Mouse (Mus musculus): ENCODE results near the gene Nms.
A peak's percentile ranks its signal among the peaks of the same experiment; 100 is the strongest.

Nms gene

DNA sequence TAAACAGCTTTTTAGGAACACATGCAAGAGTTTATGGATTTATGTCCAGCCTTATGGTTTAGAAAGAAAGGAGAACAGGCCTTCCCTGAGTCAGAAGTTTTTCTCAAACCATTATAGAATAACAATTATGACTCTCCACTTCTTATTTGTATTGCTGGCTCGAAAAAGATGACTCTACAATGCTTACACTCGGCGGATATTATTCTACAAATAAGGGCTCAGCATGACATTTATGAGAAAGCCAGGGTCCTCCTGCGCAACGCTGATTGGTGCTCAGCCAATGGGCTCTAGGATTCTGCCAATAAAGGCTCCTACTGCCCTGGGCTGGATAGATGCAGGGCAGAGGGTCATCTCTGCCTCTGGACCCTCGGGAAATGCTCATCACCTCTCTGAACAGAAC is at the start of gene Nms:
Gene Nms (plus strand): TSS at position 301 of the 400 bp plus-strand sequence.
- DNase-seq = no peak

DNA sequence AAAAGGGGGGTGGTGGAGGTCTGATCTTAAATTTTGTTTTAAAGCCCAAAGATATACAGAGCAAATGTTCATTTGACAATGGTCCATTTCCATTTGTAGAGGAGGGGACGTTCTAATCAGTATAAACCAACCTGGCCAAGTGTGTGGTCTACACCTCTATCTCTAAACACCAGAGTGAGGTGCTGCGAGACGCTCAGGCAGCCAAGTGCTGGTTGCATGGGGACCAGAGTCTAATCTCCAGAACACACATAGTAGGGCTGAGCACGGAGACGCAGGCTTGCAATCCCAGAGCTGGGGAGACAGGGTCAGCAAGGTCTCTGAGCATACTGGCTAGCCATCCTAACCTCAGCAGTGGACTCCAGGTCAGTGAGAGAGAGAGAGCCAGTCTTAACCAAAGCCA is 47.5 kb upstream of the Nms start:
- no peak for DNase-seq

DNA sequence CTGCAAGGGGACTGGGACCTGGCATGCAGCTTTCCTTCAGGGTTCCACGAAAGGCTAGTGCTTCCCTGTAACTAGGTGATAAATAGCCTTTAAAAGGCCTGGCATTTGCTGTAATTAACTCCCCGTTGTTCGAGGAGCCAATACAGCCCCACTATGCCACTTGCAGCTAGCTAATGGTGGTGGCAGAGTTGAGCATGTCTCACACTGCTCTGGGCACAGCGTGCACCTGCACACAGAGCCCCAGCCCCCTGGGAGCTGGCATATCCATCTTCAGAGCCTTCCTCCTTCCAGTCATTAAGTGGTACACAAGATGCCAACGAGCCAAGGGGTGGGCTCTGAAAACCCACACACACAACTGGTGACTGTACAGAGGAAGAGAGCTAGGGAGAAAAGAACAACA is 45.9 kb upstream of the Nms start:
- no peak for DNase-seq

DNA sequence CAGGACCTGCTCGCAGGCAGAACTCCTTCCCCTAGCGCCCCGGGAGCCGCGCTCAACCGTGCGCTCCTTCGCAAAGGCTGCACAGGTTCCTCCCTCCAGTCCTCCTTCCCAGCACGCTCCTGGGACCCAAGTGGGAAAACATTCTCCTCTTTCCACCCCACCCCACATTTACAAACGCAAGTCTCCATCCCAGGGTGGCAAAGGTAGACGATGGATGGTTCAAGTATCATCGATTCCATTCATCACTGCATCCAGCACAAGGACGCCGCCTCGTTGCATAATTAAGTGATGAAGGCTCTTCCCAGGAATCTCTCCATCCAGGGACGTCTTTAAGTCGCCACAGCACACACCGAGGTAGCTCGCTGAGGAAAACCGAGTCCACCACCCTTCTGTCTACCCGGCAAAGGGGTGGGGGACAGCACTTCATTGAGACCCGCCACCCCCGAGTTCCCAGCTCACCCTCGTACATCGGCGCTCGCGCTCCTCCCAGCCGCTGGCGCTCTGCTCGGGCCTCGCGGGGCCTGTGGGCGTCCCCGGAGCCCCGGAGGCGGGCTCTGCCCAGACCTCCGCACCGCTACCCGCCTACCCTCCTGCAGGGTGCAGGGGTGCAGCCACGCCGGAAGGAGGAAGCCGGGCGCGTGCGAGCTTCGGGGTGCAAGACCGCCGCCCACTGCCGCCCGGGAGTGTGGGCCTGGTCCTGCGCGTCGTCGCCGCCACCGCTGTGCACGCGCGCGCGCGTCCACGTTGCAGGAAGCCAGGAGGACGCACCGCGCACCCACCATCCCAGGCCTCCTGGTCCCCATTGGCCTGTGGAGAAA is 41.3 kb upstream of the Nms start, which contains the start of gene Chst10:
Gene Chst10 (minus strand): TSS at position 731 of the 818 bp plus-strand sequence.
- peak; percentile 87 to 92 for DNase-seq

DNA sequence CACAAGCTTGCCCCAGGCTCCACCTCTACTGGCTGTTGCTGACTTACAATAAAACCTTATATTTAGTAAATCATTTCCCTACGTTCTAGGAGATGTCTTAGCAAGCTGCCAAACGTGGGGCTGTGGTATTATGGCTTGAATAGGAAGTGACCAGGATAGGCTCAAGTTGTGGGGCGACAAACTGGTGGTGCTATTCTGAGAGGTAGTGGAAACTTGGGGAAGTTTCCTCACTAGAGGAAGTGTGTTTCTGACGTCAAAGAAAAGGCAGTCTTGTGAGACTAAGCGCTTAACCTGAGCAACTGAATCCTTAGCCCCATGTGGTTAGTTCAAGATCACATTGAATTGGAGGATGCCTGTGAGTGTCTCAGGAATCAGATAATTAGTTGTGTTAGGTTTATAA is 36.4 kb upstream of the Nms start:
- no peak for DNase-seq

DNA sequence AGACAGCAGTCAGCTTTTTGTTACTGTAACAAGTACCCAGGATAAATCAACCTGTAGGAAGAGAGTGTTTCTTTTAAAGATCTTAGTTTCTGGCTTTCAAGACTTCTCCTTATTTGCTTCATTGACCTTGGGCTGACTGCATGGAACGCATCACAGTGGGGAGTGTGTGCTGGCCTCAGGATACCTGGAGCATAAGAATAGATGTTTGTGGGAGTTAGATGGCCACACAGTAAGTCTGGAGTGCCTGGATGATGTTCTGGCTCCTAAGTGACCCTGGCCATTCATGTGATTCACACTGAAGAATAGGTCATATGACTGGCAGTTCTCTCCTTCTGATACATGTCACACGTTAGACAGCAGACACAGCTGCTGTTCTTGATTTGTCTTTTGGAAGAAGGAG is 35.0 kb upstream of the Nms start:
- DNase-seq = no peak

DNA sequence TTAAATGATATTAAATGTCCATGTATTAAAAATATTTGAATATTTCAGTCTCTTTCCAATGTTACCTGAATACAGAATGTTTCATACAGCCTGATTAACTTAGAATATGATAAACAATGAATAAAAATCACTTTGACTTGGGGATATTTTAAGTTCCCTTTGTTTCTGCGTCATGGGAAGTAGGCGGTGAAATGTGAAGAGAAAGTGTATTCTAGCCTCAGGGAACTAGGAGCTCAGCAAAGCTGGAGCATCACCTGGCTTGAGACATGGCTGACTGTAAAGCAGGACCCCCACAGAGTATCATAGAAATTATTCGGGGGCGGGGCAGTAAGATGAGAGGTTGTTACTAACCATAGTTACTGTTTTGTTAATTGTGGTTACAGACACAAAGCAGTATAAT is 10.0 kb upstream of the Nms start:
- DNase-seq = no peak

DNA sequence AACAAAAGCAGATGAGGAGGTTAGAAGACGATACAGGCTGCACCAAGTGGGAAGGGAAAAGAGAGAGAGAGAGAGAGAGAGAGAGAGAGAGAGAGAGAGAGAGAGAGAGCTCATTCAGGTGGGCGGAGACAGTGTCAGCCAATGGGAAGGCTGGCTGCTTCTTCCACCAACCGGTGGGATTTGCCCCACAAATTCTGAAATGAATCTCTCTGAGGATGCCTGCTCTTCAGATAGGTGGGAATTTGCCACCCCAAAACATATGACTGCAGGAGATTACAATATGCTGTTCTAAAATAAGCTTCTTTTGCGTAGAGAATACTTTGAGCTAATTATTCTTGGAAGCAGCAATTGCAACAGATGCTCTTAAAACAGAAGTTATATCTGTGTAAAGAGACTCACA is 9.5 kb upstream of the Nms start:
- no peak for DNase-seq

DNA sequence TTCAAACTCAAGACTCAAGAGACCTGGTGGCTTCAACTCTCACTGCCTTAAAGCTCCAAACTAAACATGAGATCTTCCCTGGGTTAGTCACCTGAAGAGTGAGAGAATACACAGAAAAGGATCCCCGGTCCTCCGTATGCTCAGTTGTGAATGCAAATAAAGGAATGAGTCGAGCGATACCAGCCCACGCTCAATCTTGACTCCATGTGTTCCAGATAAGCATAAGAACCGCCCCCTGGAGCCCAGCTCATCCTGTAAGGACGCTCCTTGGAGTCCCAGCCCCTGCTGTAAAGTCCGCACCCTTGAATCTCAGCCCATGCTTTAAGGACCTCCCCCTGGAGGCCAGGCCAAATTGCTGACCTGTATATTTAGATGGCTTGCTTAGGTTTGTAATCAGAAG is 8.2 kb upstream of the Nms start:
- no peak for DNase-seq

DNA sequence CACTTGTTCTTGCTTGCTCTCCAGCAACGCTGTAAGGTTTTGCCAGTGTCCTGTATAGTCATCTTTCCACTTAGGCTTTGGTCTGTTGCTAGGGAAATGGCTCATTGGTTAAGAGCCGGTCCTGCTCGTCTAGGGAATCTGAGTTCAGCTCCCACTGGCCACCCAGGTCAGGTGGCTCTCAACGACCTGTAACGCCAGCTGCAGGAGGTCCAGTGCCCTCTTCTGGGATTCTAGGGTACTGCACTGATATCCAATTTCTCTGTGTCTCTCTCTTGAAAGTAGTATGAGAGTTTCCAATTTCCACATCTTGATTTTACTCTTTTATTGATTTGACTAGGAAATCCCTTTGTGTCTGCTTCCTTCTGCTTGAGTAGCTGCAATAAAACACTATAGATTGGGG is 4.3 kb upstream of the Nms start:
- DNase-seq = peak; percentile 54 to 71

DNA sequence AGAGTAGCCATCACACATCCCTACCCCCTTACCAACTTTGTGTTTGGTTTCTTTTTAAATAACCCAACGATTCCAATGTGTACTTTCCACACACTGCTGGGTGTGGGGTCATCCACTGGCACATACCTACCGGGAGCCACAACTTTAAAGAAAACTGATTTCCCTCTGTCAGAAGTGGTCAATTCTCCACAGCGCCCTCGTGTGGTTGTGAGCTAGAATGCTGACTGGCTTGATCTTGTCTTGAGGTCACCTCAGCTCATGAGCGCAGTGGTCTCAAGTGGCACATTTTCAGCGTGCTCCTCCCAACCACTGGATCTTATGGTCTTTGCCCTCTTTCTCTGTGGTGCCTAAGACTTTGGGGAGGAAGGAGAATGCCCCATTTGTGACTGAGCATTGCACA is 2.2 kb upstream of the Nms start:
- DNase-seq = peak; percentile 65 to 69

DNA sequence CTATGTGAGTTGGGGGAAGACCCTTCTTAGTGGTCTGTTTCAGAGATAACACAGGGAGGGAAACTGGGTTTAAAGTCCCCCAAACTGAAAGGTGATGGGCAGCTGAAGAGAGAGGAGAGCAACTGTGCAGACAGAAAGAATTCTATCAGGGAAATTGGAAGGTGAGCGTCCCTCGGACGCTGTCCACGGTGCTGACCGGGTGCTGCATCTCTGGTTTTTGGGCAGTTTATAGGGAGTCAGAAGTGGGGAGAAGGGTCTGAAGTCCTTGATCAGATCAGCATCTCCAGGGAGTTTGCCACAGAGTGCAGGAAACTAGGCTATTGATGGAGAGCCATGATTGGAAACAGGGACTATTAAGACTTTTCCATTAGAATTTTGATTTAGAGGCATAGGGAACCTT is 659 bp downstream of the Nms start:
- no peak for DNase-seq

DNA sequence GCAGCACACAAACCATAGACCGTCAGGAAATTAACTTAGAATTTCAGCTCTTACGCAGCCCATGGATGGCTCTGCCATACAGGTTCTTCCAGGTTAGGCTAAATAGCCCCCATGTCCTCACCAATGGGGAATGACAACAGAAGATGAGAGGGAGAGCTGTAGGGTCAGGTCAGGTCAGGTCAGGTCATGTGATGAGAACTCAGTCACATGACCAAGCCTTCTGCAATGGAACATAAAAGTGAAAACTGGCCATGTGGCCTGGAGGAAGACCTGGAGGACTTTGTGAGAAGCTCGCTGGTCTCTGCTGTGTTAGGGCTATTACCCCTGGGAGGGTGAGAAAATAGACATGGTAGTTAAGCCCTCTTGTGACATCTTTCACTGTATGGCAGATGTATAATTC is 17.5 kb downstream of the Nms start:
- no peak for DNase-seq

DNA sequence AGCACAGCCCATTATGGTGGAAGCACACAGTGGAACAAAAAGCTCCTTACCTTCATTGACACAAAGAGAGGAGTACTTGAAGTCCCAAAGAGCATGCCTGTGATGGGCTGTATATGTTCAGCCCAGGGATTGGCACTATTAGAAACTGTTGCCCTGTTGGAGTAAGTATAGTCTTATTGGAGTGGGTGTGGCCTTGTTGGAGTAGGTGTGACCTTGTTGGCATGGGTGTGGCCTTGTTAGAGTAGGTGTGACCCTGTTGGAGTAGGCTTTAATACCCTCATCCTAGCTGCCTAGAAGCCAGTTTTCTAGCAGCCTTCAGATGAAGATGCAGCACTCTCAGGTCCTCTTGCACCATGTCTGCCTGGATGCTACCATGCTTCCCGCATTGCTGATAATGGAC is 30.2 kb downstream of the Nms start:
- DNase-seq = no peak

DNA sequence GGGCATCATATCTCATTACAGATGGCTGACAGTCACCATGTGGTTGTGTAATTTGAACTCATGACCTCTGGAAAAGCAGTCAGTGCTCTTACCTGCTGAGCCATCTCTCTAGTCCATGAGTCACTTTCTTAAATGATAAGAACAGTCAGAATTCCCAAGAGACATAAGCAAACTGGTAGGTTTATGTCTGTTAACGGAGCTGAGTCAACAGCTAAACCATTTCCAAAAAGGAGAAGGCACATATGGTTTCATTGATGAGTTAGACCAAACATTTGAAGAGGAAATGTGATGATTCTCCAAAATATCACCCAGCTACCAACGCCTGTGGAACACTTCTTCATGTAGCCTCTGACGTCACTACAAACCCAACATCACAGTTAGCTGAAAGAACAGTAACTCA is 32.8 kb downstream of the Nms start:
- no peak for DNase-seq

DNA sequence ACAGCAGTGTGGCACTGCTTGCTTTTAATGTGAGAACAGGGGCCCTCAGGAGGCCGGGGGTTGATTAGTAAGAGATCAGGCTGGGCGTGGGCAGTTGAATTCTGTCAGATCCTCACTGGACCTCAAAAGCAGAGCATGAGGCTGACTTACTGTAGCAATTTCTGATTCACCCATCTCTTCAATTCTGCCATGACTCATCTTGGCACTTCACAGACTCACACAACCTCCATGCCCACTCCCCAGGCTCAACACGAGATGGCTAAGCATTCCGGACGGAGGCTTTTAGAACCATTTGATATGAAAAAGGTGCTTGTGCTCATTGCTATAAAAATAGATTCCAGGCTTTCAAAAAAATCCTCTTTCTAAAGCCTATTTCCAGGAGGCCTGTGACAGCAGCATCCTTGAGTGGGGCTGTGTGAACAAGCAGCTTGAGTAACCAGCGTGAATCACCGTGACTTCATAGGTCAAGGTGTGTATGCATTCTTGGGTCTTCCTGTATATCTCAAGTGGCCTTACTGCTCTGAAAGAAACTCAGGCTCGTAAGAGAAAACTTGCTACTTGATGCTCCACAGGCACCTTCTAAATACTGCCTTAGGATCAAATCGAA is 34.1 kb downstream of the Nms start:
- DNase-seq = no peak

DNA sequence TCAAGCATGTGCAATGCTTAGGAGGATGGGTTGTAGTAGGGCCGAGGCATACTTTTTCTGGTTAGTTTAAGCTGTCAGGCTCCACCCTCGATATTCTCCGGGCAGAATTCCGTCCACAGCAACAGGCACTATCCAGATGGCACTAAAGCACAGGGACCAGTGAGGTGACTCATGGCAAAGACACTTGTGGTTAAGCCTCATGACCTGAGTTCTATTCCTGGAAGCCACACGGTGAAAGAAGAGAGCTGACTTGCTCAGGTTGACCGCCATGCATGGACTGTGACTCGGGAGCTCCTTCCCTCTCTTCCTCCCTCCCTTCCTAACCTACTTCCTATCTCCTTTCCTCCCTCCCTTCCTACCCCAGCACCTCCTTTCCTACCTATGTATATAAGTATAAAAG is 41.0 kb downstream of the Nms start:
- DNase-seq = no peak

DNA sequence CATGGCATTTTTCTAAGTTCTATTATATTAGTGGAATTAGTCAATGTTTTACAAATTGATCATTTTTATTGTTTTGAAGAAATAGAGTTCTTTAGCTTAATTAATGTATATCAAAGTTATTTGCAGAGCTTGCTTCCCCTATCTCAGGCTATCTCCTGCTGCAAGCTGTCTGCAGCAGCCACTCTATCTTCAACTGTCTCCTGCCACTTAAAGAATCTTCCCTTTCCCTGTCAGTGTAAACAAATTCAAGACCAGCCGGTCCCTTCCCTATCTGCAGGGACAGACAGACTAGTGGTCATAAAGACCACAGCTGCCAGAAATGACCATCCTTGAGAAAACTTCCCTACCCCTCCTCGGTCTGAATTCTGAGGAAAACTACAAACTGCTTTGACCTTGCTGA is 44.9 kb downstream of the Nms start:
- no peak for DNase-seq

DNA sequence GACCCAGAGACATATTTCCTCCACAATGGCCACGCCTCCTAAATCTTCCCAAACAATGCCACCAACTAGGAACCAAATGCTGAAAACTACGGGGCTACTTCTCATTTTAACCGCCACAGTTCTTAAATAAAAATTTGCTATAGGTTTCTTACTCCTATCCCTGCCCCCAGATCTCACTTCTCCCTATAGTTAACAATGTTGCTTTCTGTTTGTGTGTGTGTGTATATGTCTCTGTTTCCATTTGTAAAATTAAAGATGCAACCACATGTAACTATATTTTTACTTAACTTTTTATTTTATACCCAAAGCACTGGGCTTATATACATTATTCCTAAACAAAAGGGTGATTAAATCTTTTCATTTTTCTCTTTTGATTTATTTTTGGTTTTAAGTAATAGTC is 46.4 kb downstream of the Nms start, which contains the start of gene Pdcl3:
Gene Pdcl3 (plus strand): TSS at position 301 of the 400 bp plus-strand sequence.
- DNase-seq = no peak

DNA sequence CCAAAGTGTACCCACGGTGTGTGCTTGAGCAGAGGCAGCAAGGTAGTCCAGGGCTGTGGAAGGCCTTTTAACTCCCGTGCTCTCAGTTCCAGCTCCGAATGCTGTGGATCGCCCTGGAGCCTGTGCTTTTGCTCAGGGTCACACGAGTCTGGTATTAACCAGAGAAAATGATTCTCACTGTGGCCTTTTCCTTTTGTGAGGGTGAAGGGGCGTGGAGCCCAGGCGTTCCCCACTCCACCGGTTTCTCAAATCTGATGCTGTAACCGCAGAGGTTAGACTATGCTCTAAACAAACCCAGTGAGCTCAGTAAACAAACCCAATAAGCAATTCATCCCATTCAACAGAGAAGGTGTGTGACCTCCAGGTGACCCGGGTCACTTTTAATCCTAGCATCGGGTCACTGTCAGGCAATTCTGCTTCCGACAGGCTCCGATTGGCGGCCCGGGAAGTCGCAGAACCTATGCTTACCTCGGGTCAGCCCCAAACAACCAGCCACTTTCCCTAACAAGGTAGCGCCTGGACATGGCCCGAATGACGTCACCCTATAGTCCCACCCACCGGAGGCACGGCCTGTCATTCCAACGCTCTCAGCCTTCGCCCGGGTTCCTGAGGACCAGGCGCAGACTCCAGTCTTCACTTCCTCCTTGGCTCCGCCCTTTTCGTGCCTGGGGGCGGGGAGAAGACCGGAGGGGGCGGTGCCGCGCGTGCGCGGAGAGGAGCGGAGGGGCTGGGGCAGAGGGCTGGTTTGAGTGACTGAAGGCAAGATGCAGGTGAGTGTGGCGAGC is 48.3 kb downstream of the Nms start:
- peak; percentile 97 to 98 for DNase-seq

DNA sequence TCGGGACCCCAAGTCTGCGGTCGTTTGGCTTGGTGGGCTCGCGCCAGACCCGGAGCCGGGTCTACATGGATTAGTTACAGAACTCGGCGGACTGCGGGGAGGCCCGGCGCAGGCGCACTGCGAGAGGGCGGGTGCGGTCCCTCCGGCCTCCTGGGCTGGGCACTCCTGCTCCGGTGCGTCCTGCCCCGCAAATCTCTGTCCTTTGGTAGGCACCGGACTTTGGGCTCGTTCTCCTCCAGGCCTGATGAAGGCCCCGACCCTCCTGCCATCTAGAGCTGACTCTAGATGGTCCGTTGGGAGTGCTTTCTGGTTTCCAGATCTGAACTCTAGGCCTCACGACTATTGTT is 48.9 kb downstream of the Nms start:
- no peak for DNase-seq

DNA sequence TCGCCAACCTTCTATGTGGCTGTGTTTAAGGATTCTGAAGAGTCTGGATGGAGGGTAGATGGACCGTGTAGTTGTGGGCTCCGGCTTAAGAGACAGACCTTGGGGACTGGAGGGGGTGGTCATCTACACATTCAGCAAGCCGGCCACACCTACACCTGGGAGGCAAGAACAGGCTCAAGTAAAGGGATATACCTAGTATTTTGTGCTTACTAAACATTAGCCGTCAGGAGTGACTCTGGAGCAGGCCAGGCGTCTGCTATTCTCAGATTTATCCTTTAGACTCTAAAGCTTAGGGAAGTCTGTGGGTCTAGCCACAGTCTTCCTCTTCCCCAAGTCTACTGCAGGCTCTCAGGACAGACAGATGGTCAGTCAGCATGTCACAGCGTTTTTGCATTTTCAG is 49.4 kb downstream of the Nms start:
- DNase-seq = no peak

DNA sequence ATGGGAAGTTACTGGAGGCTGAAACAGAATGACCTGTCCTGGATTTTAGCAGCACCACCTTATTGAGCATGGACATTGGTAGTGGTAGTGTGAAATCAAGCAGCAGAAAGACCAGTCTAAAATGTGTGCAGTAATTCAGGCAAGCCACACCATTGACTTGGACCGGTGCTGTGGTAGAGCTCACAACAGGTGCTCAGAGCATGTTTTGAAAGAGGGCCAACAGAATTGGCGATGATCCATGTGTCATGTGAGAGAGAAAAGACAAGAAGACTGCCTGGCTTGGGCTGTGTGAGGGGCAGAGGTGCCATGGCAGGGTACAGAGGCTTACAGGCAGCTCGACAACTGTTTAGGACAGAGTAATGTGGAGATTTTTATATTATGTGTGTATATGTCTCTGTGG is 53.4 kb downstream of the Nms start:
- DNase-seq = peak; percentile 71 to 85
